Mouse (Mus musculus): ENCODE results near the gene Dmrtc2.
"Not testable (repeated sequence)": the region's sequence is repeated elsewhere in the genome, so short reads cannot be mapped to it uniquely, and the experiment has no call there.

The Dmrtc2 gene

GRCm38 (mm10) chr7:24869532-24870165 lies at the start of gene Dmrtc2, which contains the start of gene Lypd4:
TSS of gene Dmrtc2 (plus strand) at chr7:24870057.
TSS of gene Lypd4 (minus strand) at chr7:24869941.
- no peak for DNase-seq

- no peak for DNase-seq
Measured at GRCm38 (mm10) chr7:24824452-24824851, 45.4 kb upstream of the Dmrtc2 start.

GRCm38 (mm10) chr7:24827181-24827580 lies 42.7 kb upstream of the Dmrtc2 start:
- no peak for DNase-seq

GRCm38 (mm10) chr7:24838732-24839409 lies 31.0 kb upstream of the Dmrtc2 start:
- DNase-seq, result not testable (repeated sequence)

GRCm38 (mm10) chr7:24839410-24839808 lies 30.4 kb upstream of the Dmrtc2 start:
- DNase-seq, result no peak

- DNase-seq, result no peak
Measured at GRCm38 (mm10) chr7:24840331-24840730, 29.5 kb upstream of the Dmrtc2 start.

- no peak for DNase-seq
Measured at GRCm38 (mm10) chr7:24841009-24841408, 28.8 kb upstream of the Dmrtc2 start.

- no peak for DNase-seq
Measured at GRCm38 (mm10) chr7:24844144-24844543, 25.7 kb upstream of the Dmrtc2 start.

GRCm38 (mm10) chr7:24845181-24845580 lies 24.7 kb upstream of the Dmrtc2 start:
- DNase-seq, result no peak

GRCm38 (mm10) chr7:24845713-24846112 lies 24.1 kb upstream of the Dmrtc2 start:
- DNase-seq, result no peak

GRCm38 (mm10) chr7:24846576-24846975 lies 23.3 kb upstream of the Dmrtc2 start:
- DNase-seq, result not testable (repeated sequence)

GRCm38 (mm10) chr7:24850162-24850561 lies 19.7 kb upstream of the Dmrtc2 start:
- DNase-seq, result no peak

- DNase-seq, result no peak
Measured at GRCm38 (mm10) chr7:24850899-24851303, 19.0 kb upstream of the Dmrtc2 start.

- no peak for DNase-seq
Measured at GRCm38 (mm10) chr7:24851596-24852325, 18.1 kb upstream of the Dmrtc2 start.

GRCm38 (mm10) chr7:24852557-24853232 lies 17.2 kb upstream of the Dmrtc2 start:
- DNase-seq, result no peak

- no peak for DNase-seq
Measured at GRCm38 (mm10) chr7:24853233-24853563, 16.7 kb upstream of the Dmrtc2 start.

- DNase-seq, result no peak
Measured at GRCm38 (mm10) chr7:24853695-24854094, 16.2 kb upstream of the Dmrtc2 start.

- DNase-seq, result no peak
Measured at GRCm38 (mm10) chr7:24856460-24857120, 13.3 kb upstream of the Dmrtc2 start.

- DNase-seq, result no peak
Measured at GRCm38 (mm10) chr7:24859234-24859633, 10.6 kb upstream of the Dmrtc2 start.

- DNase-seq, result no peak
Measured at GRCm38 (mm10) chr7:24861913-24862312, 7.9 kb upstream of the Dmrtc2 start, which contains the start of gene Gm9844. TSS of gene Gm9844 (plus strand) at chr7:24862213.

- DNase-seq, result no peak
Measured at GRCm38 (mm10) chr7:24862853-24863252, 7.0 kb upstream of the Dmrtc2 start.

GRCm38 (mm10) chr7:24864156-24864555 lies 5.7 kb upstream of the Dmrtc2 start:
- no peak for DNase-seq

GRCm38 (mm10) chr7:24869080-24869479 lies 777 bp upstream of the Dmrtc2 start:
- DNase-seq, result no peak
